Mouse (Mus musculus) MEL-GATA-1-ER (cell line): ENCODE measurements at regions not wholly inside any gene's neighbourhood (a gene's known extent, or its start where the extent isn't known, plus 50 kb on each side); places are given as distances from the start of the nearest gene placed in this dataset.

Source experiments
- DNase-seq: peaks from one replicate; pipeline ENCODE4 v3.0.0-alpha.2; 2012; ENCODE audit warnings: low read depth; ENCODE audit errors: extremely low read depth

GRCm38 (mm10) chr4:31493087-31493511, 470.8 kb upstream of the Map3k7 start:
- no peak for DNase-seq

DNA sequence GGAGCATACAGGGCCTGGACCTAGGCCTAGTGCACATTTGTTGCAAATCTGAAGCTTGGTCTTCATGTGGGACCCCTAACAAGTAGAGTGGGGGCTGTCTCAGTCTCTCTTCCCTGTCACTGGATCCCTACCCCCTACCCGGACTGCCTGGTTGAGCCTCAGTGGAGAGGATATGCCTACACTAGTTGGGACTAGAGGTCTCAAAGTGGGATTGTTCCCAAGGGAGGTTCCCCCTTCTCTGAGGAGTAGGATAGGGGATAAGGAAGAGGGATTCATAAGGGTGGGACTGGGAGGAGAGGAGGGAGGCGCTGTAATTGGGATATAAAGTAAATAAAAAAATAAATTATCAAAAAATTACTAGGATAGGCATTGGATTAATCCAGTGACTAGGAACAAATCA, 464.0 kb upstream of the Map3k7 start:
- no peak for DNase-seq

- DNase-seq = no peak
Observed at GRCm38 (mm10) chr4:31500432-31500831, 463.5 kb upstream of the Map3k7 start.

DNA sequence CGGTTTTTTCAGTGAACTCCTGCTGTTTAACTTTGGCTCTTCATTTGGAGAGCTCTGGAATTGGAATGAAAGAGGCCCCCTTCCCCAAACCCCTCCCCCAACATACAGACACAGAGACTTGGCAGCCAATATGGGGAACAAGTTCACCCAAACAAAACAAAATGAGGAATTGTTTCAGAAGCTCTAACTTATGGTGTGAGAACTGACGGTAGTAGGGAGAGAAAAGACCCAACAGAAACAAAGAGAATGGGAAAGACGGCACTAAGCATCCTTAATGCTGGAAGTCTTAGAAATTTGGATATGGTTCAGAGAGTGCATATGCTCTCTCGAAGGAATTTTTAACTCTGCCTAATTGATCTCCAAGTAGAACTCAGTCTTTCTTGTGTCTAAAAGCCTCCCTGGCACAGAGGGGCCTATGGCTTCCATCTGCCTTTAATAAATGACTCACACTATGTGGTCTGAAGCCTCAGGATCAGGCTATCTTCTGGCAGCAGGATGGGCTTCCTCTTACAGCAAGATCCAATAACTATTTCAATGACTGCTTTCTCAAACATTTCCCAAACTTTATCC, 438.2 kb upstream of the Map3k7 start:
- DNase-seq = no peak

- no peak for DNase-seq
Observed at GRCm38 (mm10) chr4:31536811-31537210, 427.1 kb upstream of the Map3k7 start.

- DNase-seq = no peak
Observed at GRCm38 (mm10) chr4:31553780-31554394, 410.0 kb upstream of the Map3k7 start.

DNA sequence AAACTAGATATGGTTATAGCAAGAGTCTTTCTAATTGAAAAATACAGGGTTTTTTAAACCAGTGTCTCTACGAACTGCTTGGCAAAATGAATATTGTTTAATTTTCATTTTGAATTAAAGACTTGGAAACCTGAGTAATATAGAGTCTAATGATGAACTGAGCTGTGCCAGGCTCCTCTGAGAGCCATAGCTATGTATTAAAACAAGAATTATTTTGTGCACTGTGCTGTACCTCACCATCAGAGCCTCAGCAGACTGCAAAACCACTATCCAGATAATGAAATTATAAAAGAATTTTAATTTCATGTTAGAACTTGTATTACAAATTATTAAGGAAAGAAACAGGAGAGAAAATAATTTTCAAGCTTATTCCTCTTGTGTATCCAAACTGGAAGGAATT, 408.8 kb upstream of the Map3k7 start:
- DNase-seq = no peak

GRCm38 (mm10) chr4:31557261-31557660, 406.6 kb upstream of the Map3k7 start:
- DNase-seq = no peak

DNA sequence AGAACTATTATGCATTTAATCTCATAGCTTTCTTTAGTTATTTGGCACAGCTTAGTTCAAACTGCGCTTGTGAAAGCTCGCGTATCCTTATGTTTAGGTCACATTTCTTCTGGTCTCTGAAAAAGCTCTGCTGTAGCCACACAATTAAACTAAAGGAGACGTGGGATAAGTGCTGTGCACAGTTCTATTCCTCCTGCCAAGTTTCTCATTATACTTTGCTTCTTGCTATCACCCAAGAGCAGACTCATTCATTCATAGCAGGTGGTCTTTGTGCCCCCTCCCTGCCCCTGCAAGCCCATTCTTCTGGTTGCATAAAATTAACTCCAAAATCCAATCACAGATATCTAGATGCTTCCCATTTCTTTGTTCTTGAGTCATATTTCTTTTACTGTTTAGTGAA, 403.6 kb upstream of the Map3k7 start:
- DNase-seq = no peak

DNA sequence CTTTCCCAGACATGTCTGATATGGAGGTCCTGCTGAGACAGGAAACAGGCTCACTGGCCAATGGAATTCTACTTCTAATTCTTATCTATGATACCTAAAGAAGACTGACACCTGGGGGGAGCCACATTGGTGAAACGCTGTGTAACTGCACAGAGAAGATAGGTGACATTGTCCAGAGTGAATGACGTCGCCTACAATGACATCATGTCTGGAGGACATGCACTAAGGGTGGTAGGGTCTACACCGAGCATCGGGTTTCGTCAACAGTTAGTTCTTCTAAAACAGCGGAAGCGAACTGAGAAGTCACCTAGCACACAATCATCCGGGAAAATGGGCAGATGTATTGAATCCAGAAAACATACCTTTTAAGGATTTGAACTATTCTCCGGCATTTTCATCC, 402.7 kb upstream of the Map3k7 start:
- no peak for DNase-seq

GRCm38 (mm10) chr4:31561823-31562222, 402.1 kb upstream of the Map3k7 start:
- DNase-seq = no peak

DNA sequence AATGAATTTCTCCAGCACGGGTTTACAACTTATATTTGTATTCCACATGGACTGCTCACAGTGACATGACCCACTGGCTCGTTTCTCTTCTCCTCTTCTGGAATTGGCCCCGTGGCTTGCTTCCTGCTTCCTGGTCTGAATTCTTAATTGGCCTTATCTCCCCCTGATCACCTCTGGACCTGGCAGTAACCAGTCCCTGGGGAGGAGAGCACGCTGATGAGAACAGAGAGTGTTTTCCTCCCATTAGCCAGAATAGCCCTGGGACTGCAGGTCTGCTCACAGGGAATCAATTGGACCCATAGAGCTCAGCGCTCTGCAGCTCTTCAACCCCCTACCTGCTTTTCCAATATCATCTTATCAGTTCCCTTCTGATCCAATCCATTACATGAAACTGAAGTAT, 397.7 kb upstream of the Map3k7 start:
- DNase-seq = no peak

- no peak for DNase-seq
Observed at GRCm38 (mm10) chr4:31566834-31567233, 397.1 kb upstream of the Map3k7 start.

GRCm38 (mm10) chr4:31569687-31570086, 394.2 kb upstream of the Map3k7 start:
- no peak for DNase-seq

GRCm38 (mm10) chr4:31576982-31577579, 386.8 kb upstream of the Map3k7 start:
- DNase-seq = no peak

DNA sequence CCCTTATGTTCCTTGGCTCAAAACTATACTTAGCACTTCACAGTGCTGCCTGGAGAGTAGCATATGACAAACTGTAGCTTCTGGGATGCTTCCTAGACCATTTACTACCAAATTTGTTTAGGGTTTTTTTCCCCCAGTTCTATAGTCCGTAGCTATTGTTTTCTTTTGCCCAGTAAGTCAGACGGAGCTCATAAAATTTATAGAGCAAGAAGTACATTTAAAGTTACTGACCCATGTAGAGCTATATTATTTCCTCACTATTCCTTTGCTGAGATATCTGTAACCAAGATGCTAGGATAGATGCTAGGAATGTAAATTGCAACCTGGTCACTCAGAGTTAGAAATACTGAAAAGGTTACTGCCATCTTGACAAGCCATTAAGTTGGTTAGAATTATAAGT, 380.4 kb upstream of the Map3k7 start:
- no peak for DNase-seq

GRCm38 (mm10) chr4:31584171-31584570, 379.7 kb upstream of the Map3k7 start:
- DNase-seq = no peak

DNA sequence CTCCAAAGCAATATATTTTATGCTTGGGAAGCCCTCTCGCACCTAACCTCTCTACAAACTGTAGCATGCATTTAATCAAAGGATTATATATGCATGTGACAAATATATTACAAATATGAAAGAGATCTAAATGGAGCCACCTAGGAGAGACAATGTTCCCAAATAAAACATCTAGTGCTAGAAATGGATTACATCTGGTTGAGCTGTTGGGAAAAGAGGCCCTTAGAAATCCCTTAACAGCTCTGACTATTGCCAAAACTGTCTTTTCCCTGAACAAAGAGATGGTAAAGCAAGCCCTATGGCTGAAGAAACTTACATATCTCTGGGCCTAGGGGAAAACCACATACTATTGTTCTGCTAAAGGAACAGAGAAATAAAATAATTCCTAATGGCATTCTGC, 369.8 kb upstream of the Map3k7 start:
- no peak for DNase-seq

DNA sequence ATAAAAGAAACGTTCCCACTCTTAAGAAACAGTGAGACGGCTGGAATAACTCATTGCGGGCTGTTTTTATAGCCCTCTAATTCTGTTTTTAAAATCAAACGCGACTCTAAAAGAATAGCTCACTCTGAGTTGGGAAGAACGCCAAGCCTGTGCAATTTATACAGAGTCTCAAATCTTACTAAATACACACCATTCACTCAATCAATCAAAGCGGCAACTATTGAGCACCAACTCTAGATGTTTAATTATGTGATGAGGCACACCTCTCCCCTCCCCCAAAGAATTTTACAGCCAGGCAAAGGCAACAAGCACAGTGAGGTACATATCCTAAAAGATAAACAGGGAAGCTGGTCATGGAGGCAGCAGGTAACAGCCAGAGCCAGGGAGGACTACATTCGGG, 362.4 kb upstream of the Map3k7 start:
- no peak for DNase-seq

GRCm38 (mm10) chr4:31603776-31604175, 360.1 kb upstream of the Map3k7 start:
- DNase-seq = no peak

GRCm38 (mm10) chr4:31608811-31609210, 355.1 kb upstream of the Map3k7 start:
- DNase-seq = no peak

DNA sequence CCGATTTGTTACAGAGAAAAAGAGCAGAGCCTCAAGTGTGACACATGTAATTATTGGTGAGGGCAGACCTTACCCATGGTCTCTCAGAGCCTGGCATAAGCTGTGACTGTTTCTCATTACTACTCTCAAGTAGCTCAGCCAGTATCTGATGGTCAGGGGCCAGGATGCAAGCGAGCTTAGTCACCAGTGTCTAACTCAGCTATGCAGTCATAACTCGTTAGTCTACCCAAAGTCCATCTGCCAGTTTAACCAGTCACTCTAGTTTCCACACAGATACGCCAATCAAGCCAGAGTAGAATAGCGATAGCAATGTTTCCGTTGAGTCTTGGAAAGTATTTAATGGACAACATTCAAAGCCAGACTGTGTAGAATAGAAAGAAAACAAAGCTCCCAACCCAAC, 354.3 kb upstream of the Map3k7 start:
- no peak for DNase-seq

GRCm38 (mm10) chr4:31612147-31612824, 351.6 kb upstream of the Map3k7 start:
- no peak for DNase-seq
